Mouse (Mus musculus) midbrain, embryonic 12.5 days (tissue): Measurements from ENCODE around the gene Il1rn. TPM values are rescaled to one million over a fixed set of nuclear protein-coding genes. Genes with fewer than 3 reads are reported as not detected.

Source experiments
- ATAC-seq: fragments of 200-750 bp; cut with Nextera tagmentation; 2 replicates; pipeline ENCODE4 v1.8.0; 2017; ENCODE audit warnings: low read depth, moderate TSS enrichment, moderate library complexity; ENCODE audit not compliant: low FRiP score
- H3K27ac ChIP-seq: fragments of 300-500 bp; sonication (generic); replicated peaks from 2 replicates; pipeline ENCODE4 v1.5.1; 2016; ENCODE audit warnings: mild to moderate bottlenecking
- H3K27me3 ChIP-seq: fragments of 300-500 bp; sonication (generic); 2 replicates; pipeline ENCODE4 v1.6.1; 2016; ENCODE audit warnings: mild to moderate bottlenecking
- H3K36me3 ChIP-seq: fragments of 300-500 bp; sonication (generic); 2 replicates; pipeline ENCODE4 v1.6.1; 2016
- H3K4me1 ChIP-seq: fragments of 300-500 bp; sonication (generic); 2 replicates; pipeline ENCODE4 v1.6.1; 2016
- H3K4me2 ChIP-seq: fragments of 300-500 bp; sonication (generic); replicated peaks from 2 replicates; pipeline ENCODE4 v1.6.1; 2016; ENCODE audit warnings: mild to moderate bottlenecking, moderate library complexity
- H3K4me3 ChIP-seq: fragments of 300-500 bp; sonication (generic); 2 replicates; pipeline ENCODE4 v1.5.1; 2016; ENCODE audit warnings: mild to moderate bottlenecking
- H3K9ac ChIP-seq: fragments of 300-500 bp; sonication (generic); replicated peaks from 2 replicates; pipeline ENCODE4 v1.6.1; 2016; ENCODE audit warnings: mild to moderate bottlenecking, moderate library complexity
- H3K9me3 ChIP-seq: fragments of 300-500 bp; sonication (generic); 2 replicates; pipeline ENCODE4 v1.6.1; 2016; ENCODE audit warnings: mild to moderate bottlenecking
- WGBS: fragments of 180-500 bp; shearing (Covaris S2); methylation state at CpG from one replicate; pipeline ENCODE4 v1.1.7; 2016; 5-methylcytosine and 5-hydroxymethylcytosine counted together
- polyA plus RNA-seq: library from polyadenylated mRNA; unstranded; fragments of >200 nt; fragmentation: Nextera tagmentation; extraction: Ambion mirVana; gene quantifications from 2 replicates; pipeline ENCODE4 v1.2.1, GENCODE M21; 2016

Gene Il1rn
- polyA plus RNA-seq, 1 experiment from 2014 or later = not detected

DNA sequence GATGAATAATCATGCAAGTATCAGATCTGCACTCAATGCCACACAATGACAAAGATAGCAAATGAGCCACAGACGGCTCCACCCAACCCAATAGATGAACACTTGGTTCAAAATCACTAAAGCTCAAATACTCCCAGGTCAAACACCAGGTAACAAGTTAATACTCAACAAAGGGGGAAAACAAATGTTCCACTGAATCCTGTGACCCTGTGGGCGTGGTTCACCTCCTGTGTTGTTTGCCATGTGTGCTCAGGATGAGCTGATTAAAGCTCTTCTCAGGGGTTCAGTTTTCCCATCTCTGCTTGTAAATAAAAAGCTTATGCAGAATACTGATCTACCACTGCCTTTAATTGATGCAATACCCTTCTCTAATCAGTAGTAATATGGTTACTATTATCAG is 14.5 kb downstream of the Il1rn start:
- Histone ChIP-seq H3K36me3 (no peaks in the 10 kb centered on the region), H3K27ac (no peak overlapping the region), H3K9me3 (no peaks in the 10 kb centered on the region), H3K4me1 (no peaks in the 10 kb centered on the region), H3K4me2 (no peak overlapping the region), H3K27me3 (no peaks in the 10 kb centered on the region), H3K4me3 (no peak overlapping the region), H3K9ac (no peak overlapping the region)
- ATAC-seq = no peak
- 87% methylated on average over 2 of the region's 2 CpGs for WGBS

DNA sequence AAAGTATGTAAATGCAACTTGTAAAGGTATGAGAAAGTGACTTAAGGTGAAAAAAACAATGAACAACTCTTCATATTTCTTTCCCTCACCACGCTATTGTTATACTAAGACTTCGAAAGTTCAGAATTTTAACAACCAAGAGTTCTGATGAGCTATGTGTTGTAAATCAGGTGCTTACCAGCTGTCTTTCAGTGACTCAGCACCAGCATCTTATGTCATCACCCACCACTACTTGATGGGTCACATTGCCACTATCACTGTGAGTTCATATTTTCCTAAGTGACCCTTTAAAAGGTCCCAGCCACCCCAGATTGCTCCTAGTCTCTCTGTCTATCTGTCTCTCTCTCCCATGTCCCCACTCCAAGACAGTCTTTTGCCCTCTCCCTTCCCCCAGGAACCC is 16.4 kb downstream of the Il1rn start:
- Histone ChIP-seq H3K27ac (no peak overlapping the region), H3K4me2 (no peak overlapping the region), H3K4me1 (no peaks in the 10 kb centered on the region), H3K27me3 (no peaks in the 10 kb centered on the region), H3K4me3 (no peak overlapping the region), H3K9me3 (no peaks in the 10 kb centered on the region), H3K36me3 (no peaks in the 10 kb centered on the region), H3K9ac (no peak overlapping the region)
- no peak for ATAC-seq
- 97% methylated on average over 2 of the region's 2 CpGs for WGBS

DNA sequence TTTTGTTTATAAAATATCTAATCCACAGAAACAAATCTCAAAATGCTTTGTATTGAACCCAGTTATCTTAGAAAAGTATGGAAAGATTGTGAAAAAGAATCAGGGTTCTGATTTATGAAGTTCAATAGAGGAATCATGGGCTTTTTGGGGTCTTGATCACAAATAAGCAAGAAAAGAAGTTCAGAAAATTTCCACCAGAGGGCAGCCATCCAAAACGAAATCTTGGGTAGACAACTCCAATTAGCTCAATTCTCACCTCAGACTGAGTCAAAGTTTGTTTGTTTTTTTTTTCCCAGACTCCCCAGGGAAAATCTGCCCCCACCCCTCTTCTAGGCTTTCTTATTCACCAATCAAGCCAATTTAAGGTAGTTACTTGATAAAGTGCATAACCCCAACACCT is 21.0 kb downstream of the Il1rn start:
- H3K36me3 ChIP-seq = no peaks in the 10 kb centered on the region
- 13% methylated on average over 1 of the region's 1 CpGs for WGBS

DNA sequence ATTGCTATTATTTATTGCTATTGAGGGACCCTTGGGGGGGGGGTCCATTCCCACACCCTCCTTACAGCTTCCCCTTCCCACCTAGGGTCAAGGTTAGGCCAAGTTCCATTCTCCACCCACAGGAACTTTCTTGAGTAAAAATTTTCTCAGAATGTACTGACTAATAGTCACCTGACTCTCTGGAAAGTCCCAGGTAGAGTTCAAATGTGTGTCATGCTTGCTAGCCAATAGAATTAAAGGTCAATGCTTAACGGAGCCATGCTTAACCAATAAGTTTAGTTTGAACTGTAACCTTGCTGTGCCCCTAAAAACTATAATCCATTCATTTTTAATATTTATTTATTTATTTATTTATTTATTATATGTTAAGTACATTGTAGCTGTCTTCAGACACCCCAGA is 22.7 kb downstream of the Il1rn start:
- Histone ChIP-seq H3K27ac (no peak overlapping the region), H3K36me3 (no peaks in the 10 kb centered on the region), H3K4me1 (no peaks in the 10 kb centered on the region), H3K9me3 (no peaks in the 10 kb centered on the region), H3K27me3 (no peaks in the 10 kb centered on the region), H3K4me2 (no peak overlapping the region), H3K9ac (no peak overlapping the region), H3K4me3 (no peak overlapping the region)
- WGBS = 94% methylated on average over 1 of the region's 1 CpGs
- ATAC-seq = no peak

More for the DNA sequence above, 21.0 kb downstream of the Il1rn start:
- H3K4me2 ChIP-seq = no peak overlapping the region
- no peak overlapping the region for H3K4me3 ChIP-seq
- H3K27me3 ChIP-seq = no peaks in the 10 kb centered on the region
- H3K9ac ChIP-seq = no peak overlapping the region
- no peak overlapping the region for H3K27ac ChIP-seq
- no peaks in the 10 kb centered on the region for H3K4me1 ChIP-seq
- no peak for ATAC-seq
- H3K9me3 ChIP-seq = no peaks in the 10 kb centered on the region

DNA sequence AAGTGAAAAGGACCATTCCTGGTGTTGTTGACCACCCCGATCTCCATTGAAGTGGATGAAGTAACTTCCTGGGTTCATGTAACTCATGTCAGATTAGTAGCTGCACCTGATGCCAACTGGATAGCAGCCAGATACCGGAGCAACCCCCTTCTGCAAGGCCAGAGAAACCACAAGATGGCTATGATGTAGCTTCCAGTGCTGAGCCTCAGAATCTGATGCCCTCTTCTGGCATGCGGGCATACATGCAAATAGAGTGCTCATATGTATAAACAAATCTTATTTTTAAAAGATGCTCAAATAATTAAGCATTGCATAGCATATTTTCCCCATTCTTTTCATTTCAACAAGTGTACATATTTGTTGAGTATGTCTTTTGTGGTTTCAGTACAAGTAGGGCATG is 27.2 kb downstream of the Il1rn start:
- Histone ChIP-seq H3K9ac (no peak overlapping the region), H3K27me3 (peaks cover 18% of the 10 kb centered on the region)

DNA sequence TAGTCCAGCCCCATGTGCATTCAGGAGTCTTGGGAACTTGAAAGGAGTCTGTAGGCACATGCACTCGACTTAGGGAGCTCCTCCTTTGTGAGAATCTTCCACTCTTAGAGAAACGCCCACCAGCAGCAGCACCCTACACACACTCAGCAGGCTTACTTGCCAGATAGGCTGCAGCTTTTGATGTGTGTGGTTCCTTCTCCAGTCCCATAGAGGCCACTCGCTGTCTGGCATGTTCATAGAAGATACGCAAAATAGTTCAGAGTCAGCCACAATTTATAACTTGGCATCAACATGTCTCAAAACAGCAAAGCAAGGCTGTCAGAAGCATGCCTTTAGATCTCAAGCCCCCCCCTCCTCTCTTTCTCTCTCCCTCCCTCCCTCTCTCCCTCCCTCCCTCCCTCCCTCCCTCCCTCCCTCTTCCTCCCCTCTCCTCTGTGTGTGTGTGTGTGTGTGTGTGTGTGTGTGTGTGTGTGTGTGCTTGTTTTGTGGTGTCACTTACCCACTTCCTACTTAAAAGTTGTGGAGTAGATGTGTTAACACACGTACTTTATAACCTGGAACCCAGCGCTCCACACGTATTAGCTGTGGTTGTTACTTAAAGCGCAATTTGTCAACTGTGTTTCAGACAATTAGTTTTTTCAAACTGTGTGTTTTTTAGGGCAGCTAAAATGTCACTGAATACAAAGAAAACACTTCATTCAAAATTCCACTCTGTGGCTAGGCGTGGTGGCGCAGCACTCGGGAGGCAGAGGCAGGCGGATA is 29.7 kb downstream of the Il1rn start:
- no peak overlapping the region for H3K4me2 ChIP-seq
- H3K9me3 ChIP-seq = no peaks in the 10 kb centered on the region
- WGBS = 80% methylated on average over 12 of the region's 12 CpGs
- no peaks in the 10 kb centered on the region for H3K36me3 ChIP-seq
- no peak overlapping the region for H3K27ac ChIP-seq
- no peak overlapping the region for H3K9ac ChIP-seq
- H3K4me3 ChIP-seq = no peak overlapping the region
- peaks cover 6% of the 10 kb centered on the region; the same call in 1 of the 2 replicates for H3K4me1 ChIP-seq
- peaks cover 24% of the 10 kb centered on the region for H3K27me3 ChIP-seq
- ATAC-seq = no peak

More for the DNA sequence above, 27.2 kb downstream of the Il1rn start:
- WGBS = 93% methylated on average over 3 of the region's 3 CpGs
- no peak for ATAC-seq
- Histone ChIP-seq H3K36me3 (no peaks in the 10 kb centered on the region), H3K27ac (no peak overlapping the region), H3K4me1 (peaks cover 6% of the 10 kb centered on the region; the same call in 1 of the 2 replicates), H3K4me2 (no peak overlapping the region), H3K9me3 (no peaks in the 10 kb centered on the region), H3K4me3 (no peak overlapping the region)

DNA sequence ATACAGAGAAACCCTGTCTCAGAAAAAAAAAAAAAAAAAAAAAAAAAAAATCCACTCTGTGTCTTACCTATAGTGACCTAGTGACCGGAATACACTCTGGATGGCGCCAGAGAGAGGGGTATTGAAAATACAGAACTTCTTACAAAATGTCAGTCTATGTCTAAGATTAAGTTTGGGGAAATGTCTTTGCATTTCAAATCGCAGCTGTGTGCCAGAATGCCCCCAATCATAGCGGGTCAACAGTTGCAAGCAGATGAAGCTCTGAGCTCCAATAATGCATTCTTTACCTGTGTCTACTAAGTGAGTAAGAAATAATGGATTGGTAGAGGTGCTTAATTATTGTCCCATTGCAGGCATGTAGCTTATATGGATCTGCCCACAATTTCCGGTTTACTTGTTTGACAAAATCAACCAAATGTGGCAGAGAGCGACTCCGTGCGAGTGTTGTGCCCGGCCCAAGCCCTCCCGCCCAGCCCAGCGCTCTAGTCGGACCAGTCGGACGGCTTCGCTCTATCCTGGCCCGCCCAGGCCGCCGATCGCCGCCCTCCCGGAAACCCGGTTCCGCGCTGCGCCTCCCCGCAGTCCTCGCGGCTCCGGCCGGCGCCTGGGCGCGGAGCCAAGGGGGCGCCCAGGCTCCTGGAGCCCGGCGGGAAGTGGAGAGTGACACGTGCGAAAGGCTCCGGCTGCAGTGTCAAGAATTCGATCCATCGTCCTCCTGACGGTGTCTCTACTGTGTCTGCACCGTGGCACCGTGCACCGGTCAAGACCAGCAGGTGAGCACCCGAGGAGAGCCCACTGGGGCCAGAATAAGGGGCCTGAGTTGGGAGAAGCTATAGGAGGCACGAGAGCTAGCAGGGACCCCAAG is 30.6 kb downstream of the Il1rn start, which contains the start of gene Psd4:
Gene Psd4 (plus strand): TSS at position 551 of the 865 bp plus-strand sequence.
- Histone ChIP-seq H3K9me3 (no peaks in the 10 kb centered on the region), H3K27me3 (peaks cover 24% of the 10 kb centered on the region), H3K4me1 (peaks cover 6% of the 10 kb centered on the region; the same call in 1 of the 2 replicates), H3K9ac (peak within 1 kb of the TSS; percentile 37; the same call in 1 of the 2 replicates), H3K4me3 (peak within 1 kb of the TSS; percentile 44), H3K27ac (no peak within 1 kb of the TSS), H3K36me3 (no peaks in the 10 kb centered on the region), H3K4me2 (peak within 1 kb of the TSS; percentile 75)
- WGBS = 5% methylated on average over 47 of the region's 47 CpGs
- ATAC-seq = peak; percentile 91

DNA sequence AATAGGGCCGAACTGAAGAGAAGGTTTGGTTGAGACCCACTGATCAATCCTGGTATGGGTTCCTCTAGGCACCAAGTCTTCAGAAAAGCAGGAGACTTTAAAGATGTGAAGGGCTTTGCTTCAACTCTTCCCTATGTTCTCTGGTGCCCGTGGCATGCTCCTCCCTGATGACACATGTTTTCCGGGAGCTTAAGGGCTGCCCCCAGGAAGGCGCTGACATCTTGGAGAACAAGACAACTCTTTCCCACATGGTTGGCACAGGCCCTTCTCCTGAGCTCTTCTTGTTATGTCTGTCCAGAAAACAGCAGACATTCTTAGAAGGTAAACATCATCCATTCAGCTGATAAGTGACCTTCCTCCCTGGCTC is 31.2 kb downstream of the Il1rn start:
- Histone ChIP-seq H3K36me3 (no peaks in the 10 kb centered on the region), H3K27me3 (peaks cover 24% of the 10 kb centered on the region), H3K9me3 (no peaks in the 10 kb centered on the region), H3K9ac (no peak overlapping the region), H3K4me3 (peak overlapping the region; percentile 44; the same call in 1 of the 2 replicates), H3K4me1 (peaks cover 6% of the 10 kb centered on the region; the same call in 1 of the 2 replicates), H3K4me2 (peak overlapping the region; percentile 75), H3K27ac (no peak overlapping the region)
- WGBS = 71% methylated on average over 4 of the region's 4 CpGs
- ATAC-seq = no peak

DNA sequence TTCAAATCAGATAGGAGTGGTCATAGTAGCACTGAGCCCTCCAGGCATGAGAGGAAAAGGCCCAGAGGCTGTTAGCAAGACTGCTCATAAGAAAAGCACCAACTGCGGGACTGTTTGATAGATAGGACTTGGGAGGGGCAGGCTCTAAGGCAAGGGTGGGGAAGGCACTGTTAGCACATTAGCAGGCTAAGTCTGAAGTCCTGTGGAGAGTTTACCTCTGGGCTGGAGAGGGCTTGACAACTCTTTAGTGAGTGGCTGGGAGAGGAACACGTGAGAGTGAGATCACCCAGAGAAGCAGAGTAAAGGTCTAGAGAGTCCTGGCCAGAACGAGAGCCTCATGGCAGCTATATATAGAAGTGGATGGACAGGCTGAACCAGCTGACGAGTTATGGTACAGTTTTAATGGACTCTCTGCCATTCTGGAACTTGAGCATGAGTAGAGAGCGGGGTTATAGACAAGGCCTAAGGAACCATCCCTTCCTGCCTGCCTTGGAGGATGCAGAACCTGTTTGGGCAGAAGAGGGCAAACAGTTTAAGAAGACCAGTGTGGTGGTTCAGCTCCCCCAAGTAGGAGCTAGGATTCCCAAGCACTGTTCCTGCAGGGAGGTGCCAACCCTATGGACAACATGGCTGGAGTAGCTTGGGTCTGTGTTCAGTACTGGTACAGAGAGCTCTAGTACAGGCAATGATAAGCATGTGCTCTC is 42.2 kb downstream of the Il1rn start:
- no peak overlapping the region for H3K4me2 ChIP-seq
- H3K9ac ChIP-seq = no peak overlapping the region
- no peaks in the 10 kb centered on the region for H3K36me3 ChIP-seq
- no peaks in the 10 kb centered on the region for H3K4me1 ChIP-seq
- H3K27me3 ChIP-seq = no peaks in the 10 kb centered on the region
- no peak overlapping the region for H3K4me3 ChIP-seq
- no peak for ATAC-seq
- 83% methylated on average over 5 of the region's 5 CpGs for WGBS
- H3K9me3 ChIP-seq = no peaks in the 10 kb centered on the region
- H3K27ac ChIP-seq = no peak overlapping the region

DNA sequence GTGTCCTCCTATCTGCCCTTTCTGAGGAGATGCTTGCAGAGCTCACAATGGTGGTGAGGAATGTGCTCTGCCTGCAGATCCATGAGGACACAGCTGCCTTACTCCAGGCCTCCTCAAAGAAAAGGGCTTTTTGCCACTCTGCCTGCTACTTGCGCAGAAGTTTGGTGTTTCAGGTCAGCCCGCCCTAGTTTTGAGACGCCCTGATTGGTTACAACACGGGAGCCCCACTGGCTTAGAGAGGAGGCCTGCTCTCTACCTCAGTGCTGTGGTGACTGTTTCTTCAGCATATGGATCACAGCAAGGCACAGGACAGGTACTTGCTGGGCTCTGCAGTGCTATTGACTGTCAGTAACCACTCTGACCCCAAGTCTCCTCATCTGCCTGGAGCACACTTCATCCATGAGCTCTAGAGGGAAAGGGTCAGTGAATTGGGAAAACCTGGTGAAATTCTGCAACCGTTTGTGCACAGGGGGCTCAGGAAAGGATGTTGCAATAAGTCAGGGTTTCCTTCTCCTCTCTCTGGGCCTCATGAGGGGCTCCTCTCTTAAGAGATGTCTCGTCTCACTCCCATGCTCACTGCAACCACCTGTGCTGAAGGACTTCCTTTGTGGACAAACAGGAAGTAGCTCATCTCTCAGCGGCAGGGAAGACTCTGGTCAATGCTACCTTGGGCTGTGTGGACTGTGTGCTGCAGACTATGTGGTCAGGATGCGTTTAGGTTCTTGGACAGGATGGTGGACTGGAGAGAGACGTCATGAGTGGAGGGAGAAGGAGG is 46.0 kb downstream of the Il1rn start:
- H3K27ac ChIP-seq = no peak overlapping the region
- no peak overlapping the region for H3K4me2 ChIP-seq
- no peak for ATAC-seq
- no peaks in the 10 kb centered on the region for H3K4me1 ChIP-seq
- no peaks in the 10 kb centered on the region for H3K9me3 ChIP-seq
- H3K36me3 ChIP-seq = no peaks in the 10 kb centered on the region
- WGBS = 78% methylated on average over 9 of the region's 9 CpGs
- no peak overlapping the region for H3K4me3 ChIP-seq
- no peaks in the 10 kb centered on the region for H3K27me3 ChIP-seq
- no peak overlapping the region for H3K9ac ChIP-seq

DNA sequence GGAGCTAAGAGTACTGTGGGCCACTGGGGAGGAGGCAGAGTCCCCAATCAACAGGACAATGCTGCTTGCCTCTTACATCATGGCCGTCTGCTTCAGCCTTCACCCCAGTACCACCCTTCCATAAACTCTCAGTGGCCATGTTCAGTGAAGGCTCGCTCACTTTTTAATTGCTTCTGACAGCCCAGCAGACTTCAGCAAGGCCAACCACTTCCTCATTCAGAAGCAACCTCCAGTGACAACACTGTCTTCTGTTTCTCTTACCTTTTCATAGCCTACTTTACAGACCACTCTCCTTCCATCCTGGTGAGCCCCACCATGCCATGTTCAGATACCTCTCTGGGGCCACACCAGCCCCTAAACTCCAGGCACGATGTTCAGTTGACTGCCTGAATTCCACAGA is 47.0 kb downstream of the Il1rn start:
- no peak overlapping the region for H3K27ac ChIP-seq
- no peak overlapping the region for H3K9ac ChIP-seq
- WGBS = 83% methylated on average over 3 of the region's 3 CpGs
- H3K4me2 ChIP-seq = no peak overlapping the region
- no peaks in the 10 kb centered on the region for H3K36me3 ChIP-seq
- H3K27me3 ChIP-seq = no peaks in the 10 kb centered on the region
- no peak overlapping the region for H3K4me3 ChIP-seq
- no peak for ATAC-seq
- H3K4me1 ChIP-seq = no peaks in the 10 kb centered on the region
- H3K9me3 ChIP-seq = no peaks in the 10 kb centered on the region
